Mouse (Mus musculus): ENCODE data around the gene Ccdc117.

DNA sequence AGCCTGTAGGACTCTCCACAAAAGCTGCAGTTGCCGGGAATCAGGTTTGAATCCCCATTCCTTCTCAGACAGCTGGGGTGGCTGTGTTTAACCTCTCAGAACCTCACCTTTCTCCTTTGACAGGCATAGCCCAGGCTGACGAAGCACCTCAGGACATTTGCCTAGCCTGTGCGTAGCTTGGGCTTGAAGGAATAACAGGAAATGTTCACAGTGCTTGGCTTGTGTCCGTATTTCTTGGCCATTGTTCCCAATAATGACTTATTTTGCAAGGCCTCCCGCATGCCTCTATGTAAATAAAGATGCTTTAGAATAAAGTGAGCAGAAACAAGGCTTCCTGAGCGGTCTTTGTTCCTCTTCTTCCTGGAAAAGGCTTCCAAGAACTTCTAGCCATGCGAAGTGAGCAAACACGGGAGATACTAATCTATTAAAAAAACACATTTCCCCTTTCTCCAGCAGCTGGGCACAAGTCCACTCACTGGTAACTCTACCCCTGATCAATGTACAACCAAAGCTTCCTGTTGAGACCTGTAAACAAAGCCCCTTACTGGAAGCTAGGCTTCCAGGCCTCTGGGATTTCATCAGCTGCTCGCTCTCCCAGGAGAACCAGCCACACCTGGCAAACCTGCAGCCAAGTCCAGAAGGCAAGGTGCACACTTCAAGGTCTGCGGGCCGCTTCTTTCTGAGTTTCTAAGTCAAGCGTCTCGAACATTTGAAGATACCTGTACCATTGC lies 42.9 kb downstream of the Ccdc117 start:
- TF ChIP-seq GATA1 (IDR thresholded peaks at IDR 0.05; ENCODE audit: borderline replicate concordance, low read length) (no peak), FLI1 (IDR thresholded peaks at IDR 0.05; ENCODE audit: low read length) (no peak)

Measured in megakaryocyte, embryonic 14.5 days (primary cell).